Mouse (Mus musculus) embryonic facial prominence, embryonic 14.5 days (tissue): ENCODE results near the gene Polr3e. TPM values are rescaled to one million over a fixed set of nuclear protein-coding genes. Genes with fewer than 3 reads are reported as not detected.
A peak's percentile ranks its signal among the peaks of the same experiment; 100 is the strongest.
"Not testable (repeated sequence)": the region's sequence is repeated elsewhere in the genome, so short reads cannot be mapped to it uniquely, and the experiment has no call there.

ENCODE experiments used
- ATAC-seq: fragments of 200-750 bp; cut with Nextera tagmentation; 2 replicates; pipeline ENCODE4 v1.8.0; 2017; ENCODE audit warnings: low read depth, moderate number of reproducible peaks, moderate TSS enrichment
- DNase-seq: peaks from one replicate; pipeline ENCODE4 v3.0.0-alpha.2; 2015; ENCODE audit warnings: low spot score
- H3K27ac ChIP-seq: fragments of 300-500 bp; sonication (generic); replicated peaks from 2 replicates; pipeline ENCODE4 v1.5.1; 2014; ENCODE audit warnings: low read depth, mild to moderate bottlenecking, low read length, moderate library complexity
- H3K27me3 ChIP-seq: fragments of 300-500 bp; sonication (generic); replicated peaks from 2 replicates; pipeline ENCODE4 v1.6.1; 2014; ENCODE audit warnings: low read length; ENCODE audit not compliant: control insufficient read depth, insufficient read depth
- H3K36me3 ChIP-seq: fragments of 300-500 bp; sonication (generic); 2 replicates; pipeline ENCODE4 v1.6.1; 2014; ENCODE audit warnings: low read length, mixed read lengths; ENCODE audit not compliant: control insufficient read depth, insufficient read depth
- H3K4me1 ChIP-seq: fragments of 300-500 bp; sonication (generic); 2 replicates; pipeline ENCODE4 v1.6.1; 2014; ENCODE audit warnings: antibody characterized with exemption, low read length; ENCODE audit not compliant: control insufficient read depth, insufficient read depth
- H3K4me2 ChIP-seq: fragments of 300-500 bp; sonication (generic); 2 replicates; pipeline ENCODE4 v1.6.1; 2014; ENCODE audit warnings: low read depth, mild to moderate bottlenecking, low read length, moderate library complexity, mixed read lengths
- H3K4me3 ChIP-seq: fragments of 300-500 bp; sonication (generic); 2 replicates; pipeline ENCODE4 v1.5.1; 2014; ENCODE audit warnings: low read depth, mild to moderate bottlenecking, low read length
- H3K9ac ChIP-seq: fragments of 300-500 bp; sonication (generic); 2 replicates; pipeline ENCODE4 v1.6.1; 2014; ENCODE audit warnings: low read depth, mild to moderate bottlenecking, low read length, moderate library complexity, mixed read lengths
- H3K9me3 ChIP-seq: fragments of 300-500 bp; sonication (generic); 2 replicates; pipeline ENCODE4 v1.6.1; 2016; ENCODE audit warnings: low read length; ENCODE audit not compliant: control insufficient read depth
- WGBS: fragments of 180-500 bp; shearing (Covaris S2); extraction: QIAGEN DNeasy Blood & Tissue Kit; methylation state at CpG from one replicate; pipeline ENCODE4 v1.1.7; 2014; 5-methylcytosine and 5-hydroxymethylcytosine counted together
- polyA plus RNA-seq: library from polyadenylated mRNA; unstranded; fragments of >200 nt; fragmentation: Nextera tagmentation; extraction: Ambion mirVana; gene quantifications from 2 replicates; pipeline ENCODE4 v1.2.1, GENCODE M21; 2014

Gene Polr3e
- polyA plus RNA-seq, 1 experiment from 2014 or later = 21.8 TPM

DNA sequence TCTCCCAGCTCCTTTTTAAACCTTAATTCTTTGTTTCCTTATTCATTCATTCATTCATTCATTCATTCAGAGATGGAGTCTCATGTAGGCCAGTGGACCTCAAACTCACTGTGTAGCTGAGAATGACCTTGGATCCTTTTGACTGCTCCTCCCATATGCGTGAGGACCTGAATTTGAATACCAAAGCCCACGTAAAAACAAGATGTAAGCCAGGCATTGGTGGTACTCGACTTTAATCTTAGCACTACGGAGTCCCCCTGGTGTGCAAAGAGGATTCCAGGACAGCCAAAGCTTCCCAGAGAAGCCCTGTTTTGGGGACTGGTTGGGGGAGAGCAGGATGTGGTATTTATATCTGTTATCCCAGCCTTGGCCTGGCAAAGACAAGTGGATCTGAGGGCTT, 17.4 kb upstream of the Polr3e start:
- H3K4me1 ChIP-seq = no peaks in the 10 kb centered on the region
- H3K36me3 ChIP-seq = peaks cover 67% of the 10 kb centered on the region
- no peaks in the 10 kb centered on the region for H3K9me3 ChIP-seq
- no peaks in the 10 kb centered on the region for H3K27me3 ChIP-seq
- H3K27ac ChIP-seq = no peak overlapping the region
- H3K4me2 ChIP-seq = no peak overlapping the region
- no peak overlapping the region for H3K9ac ChIP-seq
- ATAC-seq = no peak
- no peak for DNase-seq
- H3K4me3 ChIP-seq = no peak overlapping the region
- 72% methylated on average over 4 of the region's 4 CpGs for WGBS

DNA sequence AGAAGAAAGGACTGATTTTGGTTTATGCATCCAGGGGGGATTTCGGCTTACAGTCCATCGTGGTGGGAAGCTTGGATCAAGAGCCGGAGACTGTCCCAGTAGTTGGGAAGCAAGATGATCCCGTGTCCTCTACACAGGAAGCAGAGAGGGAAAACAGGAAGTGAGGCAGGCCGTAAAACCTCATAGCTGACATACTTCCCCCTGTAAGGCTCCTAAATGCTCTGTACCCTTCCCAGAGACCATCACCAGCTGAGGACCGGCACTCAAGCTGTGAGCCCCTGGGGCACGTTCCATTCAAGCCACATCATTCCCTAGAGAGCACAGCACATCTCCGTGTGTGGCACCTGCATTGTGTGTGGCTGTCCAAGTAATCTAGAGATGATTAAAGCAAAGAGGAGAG, 15.8 kb upstream of the Polr3e start:
- peaks cover 61% of the 10 kb centered on the region for H3K36me3 ChIP-seq
- H3K27ac ChIP-seq = no peak overlapping the region
- H3K4me2 ChIP-seq = no peak overlapping the region
- DNase-seq (no peak), ATAC-seq (0 out of 2 replicates have a peak, but pooled peaks have one; percentile 22)
- no peak overlapping the region for H3K4me3 ChIP-seq
- 37% methylated on average over 8 of the region's 8 CpGs for WGBS
- no peaks in the 10 kb centered on the region for H3K4me1 ChIP-seq
- H3K27me3 ChIP-seq = no peaks in the 10 kb centered on the region
- H3K9ac ChIP-seq = no peak overlapping the region
- H3K9me3 ChIP-seq = no peaks in the 10 kb centered on the region

DNA sequence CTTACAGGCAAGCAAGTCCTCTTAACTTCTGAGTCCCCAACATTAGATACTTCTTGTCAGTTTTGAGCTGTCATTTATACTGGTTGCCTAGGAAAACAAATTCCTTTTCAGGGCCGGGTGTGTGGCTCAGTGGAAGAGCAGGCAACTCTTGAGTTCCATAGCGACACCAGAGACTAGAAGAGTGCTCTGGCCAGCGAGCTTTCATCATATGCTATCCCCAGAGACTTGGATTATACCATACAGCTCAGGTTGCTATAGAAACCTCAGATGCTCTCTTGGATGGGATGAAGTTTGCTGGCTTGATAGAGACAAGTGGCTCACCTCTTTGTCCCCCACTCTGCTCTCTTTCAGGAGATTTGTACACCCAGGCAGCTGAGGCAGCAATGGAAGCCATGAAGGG, 14.6 kb upstream of the Polr3e start:
- DNase-seq (no peak), ATAC-seq (no peak)
- Histone ChIP-seq H3K9ac (no peak overlapping the region), H3K9me3 (no peaks in the 10 kb centered on the region), H3K4me2 (no peak overlapping the region), H3K27me3 (no peaks in the 10 kb centered on the region), H3K36me3 (peaks cover 53% of the 10 kb centered on the region), H3K27ac (no peak overlapping the region), H3K4me3 (no peak overlapping the region), H3K4me1 (no peaks in the 10 kb centered on the region)
- WGBS = 32% methylated on average over 3 of the region's 3 CpGs

DNA sequence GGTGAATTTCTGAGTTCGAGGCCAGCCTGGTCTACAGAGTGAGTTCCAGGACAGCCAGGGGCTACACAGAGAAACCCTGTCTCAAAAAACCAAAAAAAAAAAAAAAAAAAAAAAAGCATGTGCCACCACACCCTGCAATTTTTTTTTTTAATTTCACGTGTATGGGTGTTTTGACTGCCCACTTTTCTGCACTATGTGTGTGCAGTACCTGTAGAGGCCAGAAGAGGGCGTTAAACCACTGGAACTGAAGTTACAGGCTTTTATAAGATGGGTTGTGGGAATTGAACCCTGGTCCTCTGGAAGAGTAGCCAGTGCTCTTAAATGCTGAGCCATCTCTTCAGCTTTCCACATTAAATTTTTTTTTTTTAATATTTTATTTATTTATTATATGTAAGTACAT, 7.4 kb upstream of the Polr3e start:
- H3K9ac ChIP-seq, H3K4me3 ChIP-seq, DNase-seq, H3K27ac ChIP-seq, ATAC-seq, H3K4me2 ChIP-seq, H3K27me3 ChIP-seq, H3K9me3 ChIP-seq, H3K4me1 ChIP-seq, H3K36me3 ChIP-seq: not testable (repeated sequence)
- 68% methylated on average over 3 of the region's 3 CpGs for WGBS

DNA sequence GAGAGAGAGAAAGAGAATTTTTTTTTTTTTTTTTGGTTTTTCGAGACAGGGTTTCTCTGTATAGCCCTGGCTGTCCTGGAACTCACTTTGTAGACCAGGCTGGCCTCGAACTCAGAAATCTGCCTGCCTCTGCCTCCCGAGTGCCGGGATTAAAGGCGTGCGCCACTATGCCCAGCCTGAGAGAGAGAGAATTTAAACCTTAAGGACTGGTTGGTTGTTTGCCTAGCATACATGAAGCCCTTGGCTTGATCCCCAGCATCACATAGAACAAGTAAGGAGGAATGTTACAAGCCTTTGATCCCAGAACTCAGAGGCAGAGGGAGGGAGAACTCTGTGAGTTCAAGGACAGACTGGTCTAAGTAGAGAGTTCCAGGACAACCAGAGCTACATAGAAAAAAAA, 6.3 kb upstream of the Polr3e start:
- not testable (repeated sequence) for H3K4me1 ChIP-seq, DNase-seq, H3K27me3 ChIP-seq, H3K9me3 ChIP-seq, H3K27ac ChIP-seq, H3K36me3 ChIP-seq, ATAC-seq, H3K9ac ChIP-seq, H3K4me2 ChIP-seq, H3K4me3 ChIP-seq
- WGBS = 88% methylated on average over 5 of the region's 6 CpGs

DNA sequence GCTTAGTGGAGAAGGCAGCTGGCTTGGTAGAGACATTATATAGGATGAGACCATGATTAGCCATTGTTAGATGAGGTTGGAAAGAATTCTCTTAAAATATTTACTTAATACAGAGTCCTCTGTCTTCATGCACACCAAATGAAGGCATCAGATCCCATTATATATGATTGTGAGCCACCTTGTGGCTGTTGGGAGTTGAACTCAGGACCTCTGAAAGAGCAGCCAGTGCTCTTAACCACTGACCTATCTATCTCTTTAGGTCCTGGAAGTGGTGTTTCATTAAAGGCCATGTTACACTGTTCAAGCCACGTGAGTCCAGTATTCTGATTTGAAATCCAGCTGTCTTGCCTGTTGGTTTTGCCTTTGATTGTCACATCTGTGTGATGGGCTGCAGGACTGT, 4.2 kb upstream of the Polr3e start:
- 41% methylated on average over 1 of the region's 1 CpGs for WGBS
- no peaks in the 10 kb centered on the region for H3K9me3 ChIP-seq
- no peaks in the 10 kb centered on the region for H3K4me1 ChIP-seq
- DNase-seq = peak; percentile 19
- no peak for ATAC-seq
- no peak overlapping the region for H3K27ac ChIP-seq
- no peaks in the 10 kb centered on the region for H3K36me3 ChIP-seq
- no peak overlapping the region for H3K4me3 ChIP-seq
- no peak overlapping the region for H3K4me2 ChIP-seq
- H3K9ac ChIP-seq = no peak overlapping the region
- no peaks in the 10 kb centered on the region for H3K27me3 ChIP-seq

DNA sequence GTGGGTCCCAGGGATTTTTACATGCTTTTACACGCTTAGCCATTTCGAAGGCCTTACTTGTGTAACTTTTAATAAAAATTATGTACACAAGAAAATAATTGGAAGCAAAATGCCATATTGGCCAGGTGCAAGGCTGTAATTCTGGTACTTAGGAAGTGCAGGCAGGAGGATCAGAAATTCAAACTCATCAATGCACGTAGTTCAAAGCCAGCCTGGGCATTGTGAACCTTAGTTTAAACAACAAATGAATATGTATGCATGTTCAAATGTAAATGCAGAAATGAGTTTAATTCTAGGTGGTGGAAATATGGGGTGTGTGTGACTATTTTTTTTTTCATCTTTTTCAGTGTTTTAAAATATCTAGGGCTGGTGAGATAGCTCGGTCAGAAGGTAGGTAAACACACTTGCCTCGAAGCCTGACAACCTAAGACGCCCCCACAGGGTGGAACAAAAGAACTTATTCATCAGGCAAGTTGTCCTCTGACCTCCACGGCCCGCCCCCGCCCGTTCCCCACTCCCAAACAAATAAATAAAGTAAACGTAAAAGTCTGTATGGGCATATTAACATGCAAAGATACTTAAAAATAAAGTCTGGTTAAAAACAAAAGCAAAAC, 1.2 kb upstream of the Polr3e start:
- no peak overlapping the region for H3K27ac ChIP-seq
- no peaks in the 10 kb centered on the region for H3K27me3 ChIP-seq
- no peaks in the 10 kb centered on the region for H3K36me3 ChIP-seq
- DNase-seq = no peak
- peak overlapping the region; percentile 97 for H3K4me3 ChIP-seq
- 0 out of 2 replicates have a peak, but pooled peaks cover 7% of the 10 kb centered on the region for H3K4me1 ChIP-seq
- H3K9me3 ChIP-seq = no peaks in the 10 kb centered on the region
- no peak overlapping the region for H3K9ac ChIP-seq
- 26% methylated on average over 11 of the region's 11 CpGs for WGBS
- peak overlapping the region; percentile 48 for H3K4me2 ChIP-seq
- ATAC-seq = no peak

DNA sequence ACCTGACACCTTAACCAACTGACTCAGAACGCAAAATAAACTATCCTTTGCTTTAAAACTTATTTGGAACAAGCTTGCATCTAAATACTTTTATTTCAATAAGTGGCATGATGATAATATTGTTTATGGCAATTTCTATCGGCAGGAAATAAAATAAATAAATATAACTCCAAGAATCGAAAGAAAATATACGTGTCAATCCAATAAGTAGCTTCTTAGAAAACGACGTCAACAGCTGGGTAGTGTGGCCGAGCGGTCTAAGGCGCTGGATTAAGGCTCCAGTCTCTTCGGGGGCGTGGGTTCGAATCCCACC, 309 bp upstream of the Polr3e start:
- Histone ChIP-seq H3K36me3 (no peaks in the 10 kb centered on the region), H3K9ac (no peak overlapping the region; the same call in 1 of the 2 replicates), H3K4me2 (peak overlapping the region; percentile 48), H3K27ac (no peak overlapping the region), H3K27me3 (no peaks in the 10 kb centered on the region), H3K4me3 (peak overlapping the region; percentile 97), H3K9me3 (no peaks in the 10 kb centered on the region), H3K4me1 (0 out of 2 replicates have a peak, but pooled peaks cover 7% of the 10 kb centered on the region)
- no peak for DNase-seq
- peak; percentile 92 for ATAC-seq
- 8% methylated on average over 12 of the region's 12 CpGs for WGBS

DNA sequence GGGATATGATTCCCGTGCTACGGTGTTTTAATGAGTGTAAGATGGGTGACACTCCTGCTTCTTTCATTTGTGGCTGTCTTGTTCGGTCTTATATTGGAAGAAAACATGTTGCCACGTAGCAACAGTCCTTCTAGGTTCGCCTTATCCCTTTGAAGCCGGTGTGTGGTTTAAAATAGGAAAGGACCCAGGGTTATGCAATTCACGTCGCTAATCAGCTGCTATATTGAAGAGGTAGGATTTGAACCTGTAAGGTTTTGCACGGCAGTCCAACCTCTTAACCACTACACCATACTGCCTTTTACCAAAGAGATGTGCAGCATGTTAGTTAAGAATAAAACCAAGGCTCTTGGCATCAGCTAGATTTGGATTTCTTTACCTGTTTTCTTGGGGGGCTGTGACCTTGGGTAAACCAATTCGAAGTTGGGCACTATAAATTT, 1.0 kb downstream of the Polr3e start:
- 0 out of 2 replicates have a peak, but pooled peaks cover 7% of the 10 kb centered on the region for H3K4me1 ChIP-seq
- H3K27me3 ChIP-seq = no peaks in the 10 kb centered on the region
- no peaks in the 10 kb centered on the region for H3K9me3 ChIP-seq
- H3K27ac ChIP-seq = no peak overlapping the region
- peak overlapping the region; percentile 92 for H3K9ac ChIP-seq
- peak overlapping the region; percentile 70 for H3K4me2 ChIP-seq
- no peaks in the 10 kb centered on the region for H3K36me3 ChIP-seq
- 7% methylated on average over 10 of the region's 10 CpGs for WGBS
- peak overlapping the region; percentile 97 for H3K4me3 ChIP-seq
- DNase-seq (peak; percentile 90), ATAC-seq (peak; percentile 60)
